Mouse (Mus musculus): ENCODE data around the gene Zfand4.

The Zfand4 gene

GRCm38 (mm10) chr6:116374136-116374535 is 110.1 kb downstream of the Zfand4 start:
- DNase-seq (ENCODE audit: low read depth, low spot score): no peak

DNA sequence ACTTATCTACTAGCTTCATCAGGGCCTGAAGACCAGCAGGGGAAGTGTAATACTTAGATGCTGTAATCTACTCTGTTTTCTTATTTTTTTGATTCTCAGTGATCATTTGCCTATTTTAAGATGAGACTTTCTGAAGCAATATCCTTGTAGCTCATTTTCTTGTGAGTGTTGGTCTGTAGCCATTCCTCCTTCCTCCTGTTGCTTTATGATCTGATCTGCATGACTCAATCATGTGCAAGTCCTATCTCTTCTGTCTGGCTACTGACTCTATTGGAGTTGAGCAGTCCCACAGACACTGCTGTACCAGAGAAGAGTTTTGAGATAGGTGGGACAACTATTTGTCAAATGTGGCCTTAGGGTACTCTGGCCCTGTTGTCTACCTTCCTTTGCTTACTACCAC is 110.6 kb downstream of the Zfand4 start:
- no peak for DNase-seq (ENCODE audit: low read depth, low spot score)

- DNase-seq (ENCODE audit: low read depth, low spot score): no peak
Observed at GRCm38 (mm10) chr6:116378892-116379291, 114.9 kb downstream of the Zfand4 start.
